Comparison of ENCODE assay signal across 8 mouse cellular contexts in the genomic region with DNA sequence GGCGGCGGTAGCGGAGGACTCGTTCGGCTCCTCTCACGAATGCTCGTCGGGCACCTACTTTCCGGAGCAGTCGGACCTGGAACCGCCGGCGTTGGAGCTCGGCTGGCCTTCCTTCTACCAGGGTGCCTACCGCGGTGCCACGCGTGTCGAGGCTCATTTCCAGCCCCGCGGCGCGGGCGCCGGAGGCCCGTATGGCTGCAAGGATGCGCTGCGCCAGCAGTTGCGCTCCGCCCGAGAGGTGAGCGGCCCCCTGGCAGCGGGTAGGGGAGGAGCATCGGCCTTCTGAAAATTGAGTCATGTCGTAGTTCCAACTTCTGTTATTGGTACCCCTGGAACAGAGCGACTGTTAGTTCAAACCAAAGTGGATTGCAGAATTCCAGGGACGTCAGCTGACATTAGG. TPM values are rescaled to one million over a fixed set of nuclear protein-coding genes. Genes with fewer than 3 reads are reported as not detected.
DNase-seq lines count a peak whose midpoint lies in the region; ATAC-seq and TF ChIP-seq lines count a peak whose summit lies in the region.

No protein-coding gene starts in this region.

- 0 out of 2 replicates have a peak, but pooled peaks have one; percentile 0 for TF ChIP-seq POLR2A in testis, adult 2 months (IDR thresholded peaks at IDR 0.05; ENCODE audit: control insufficient read depth, low read depth, low read length)

- H3K27me3 ChIP-seq in heart, embryonic 12.5 days (replicated peaks) = no peaks in the 10 kb centered on the region
- no peaks in the 10 kb centered on the region for H3K27me3 ChIP-seq in embryonic facial prominence, embryonic 12.5 days
- peaks cover 9% of the 10 kb centered on the region for H3K27me3 ChIP-seq in megakaryocyte, embryonic 14.5 days (replicated peaks)
- no peaks in the 10 kb centered on the region for H3K27me3 ChIP-seq in testis, adult 2 months (ENCODE audit: control insufficient read depth, insufficient read depth, low read length)

- peak overlapping the region; percentile 88 for H3K9ac ChIP-seq in heart, embryonic 12.5 days
- peak overlapping the region; percentile 71 for H3K9ac ChIP-seq in embryonic facial prominence, embryonic 12.5 days

- DNase-seq in heart, postnatal 36 days = no peak
- DNase-seq in ES-CJ7 (ENCODE audit: low read depth, low spot score) = peak; percentile 36
- DNase-seq in induced T-regulatory cell, adult 2 months (ENCODE audit: low read depth) = peak; percentile 78
- no peak for DNase-seq in layer of hippocampus, postnatal 14 days (ENCODE audit: low spot score in 2 of 2)

- peak overlapping the region; percentile 91 for H3K4me2 ChIP-seq in heart, embryonic 12.5 days
- peak overlapping the region; percentile 90 for H3K4me2 ChIP-seq in embryonic facial prominence, embryonic 12.5 days (replicated peaks)

- TF ChIP-seq CTCF in testis, adult 2 months (IDR thresholded peaks at IDR 0.05; ENCODE audit: control insufficient read depth, insufficient read depth, insufficient replicate concordance, low read depth, low read length) = no peak

- 0 out of 2 replicates have a peak, but pooled peaks cover 5% of the 10 kb centered on the region for H3K36me3 ChIP-seq in heart, embryonic 12.5 days
- 0 out of 2 replicates have a peak, but pooled peaks cover 6% of the 10 kb centered on the region for H3K36me3 ChIP-seq in embryonic facial prominence, embryonic 12.5 days
- H3K36me3 ChIP-seq in megakaryocyte, embryonic 14.5 days (replicated peaks; ENCODE audit: low read length) = peaks cover 20% of the 10 kb centered on the region
- no peaks in the 10 kb centered on the region for H3K36me3 ChIP-seq in testis, adult 2 months (ENCODE audit: control insufficient read depth, insufficient read depth, low read length)

- intact Hi-C loops in heart, postnatal 36 days (cut with DNase I) = no loop called here

- peak; percentile 15; the same call in 1 of the 2 replicates for ATAC-seq in heart, embryonic 12.5 days (ENCODE audit: insufficient number of reproducible peaks, low FRiP score)
- peak; percentile 5; the same call in 1 of the 2 replicates for ATAC-seq in embryonic facial prominence, embryonic 12.5 days (ENCODE audit: insufficient number of reproducible peaks, insufficient read depth, low FRiP score, low TSS enrichment)

- H3K4me1 ChIP-seq in heart, embryonic 12.5 days (replicated peaks) = peaks cover 51% of the 10 kb centered on the region
- H3K4me1 ChIP-seq in embryonic facial prominence, embryonic 12.5 days = peaks cover 30% of the 10 kb centered on the region
- peaks cover 48% of the 10 kb centered on the region for H3K4me1 ChIP-seq in megakaryocyte, embryonic 14.5 days
- peaks cover 5% of the 10 kb centered on the region; the same call in 1 of the 2 replicates for H3K4me1 ChIP-seq in testis, adult 2 months (ENCODE audit: control insufficient read depth, insufficient read depth, low read length)

- peak overlapping the region; percentile 85 for H3K4me3 ChIP-seq in heart, embryonic 12.5 days
- H3K4me3 ChIP-seq in embryonic facial prominence, embryonic 12.5 days = peak overlapping the region; percentile 80
- peak overlapping the region; percentile 94 for H3K4me3 ChIP-seq in megakaryocyte, embryonic 14.5 days (replicated peaks)
- peak overlapping the region; percentile 87 for H3K4me3 ChIP-seq in testis, adult 2 months (ENCODE audit: control insufficient read depth, low read depth, low read length)

- peak overlapping the region; percentile 84 for H3K27ac ChIP-seq in heart, embryonic 12.5 days (ENCODE audit: poor library complexity, severe bottlenecking)
- H3K27ac ChIP-seq in embryonic facial prominence, embryonic 12.5 days = peak overlapping the region; percentile 76
- H3K27ac ChIP-seq in testis, adult 2 months (ENCODE audit: control insufficient read depth, insufficient read depth, low read depth, low read length) = peak overlapping the region; percentile 41

- 0% methylated on average over 37 of the region's 37 CpGs for WGBS in heart, embryonic 12.5 days
- under 1% methylated on average over 37 of the region's 37 CpGs for whole genome bisulfite sequencing in embryonic facial prominence, embryonic 12.5 days

- H3K9me3 ChIP-seq in heart, embryonic 12.5 days (replicated peaks) = no peaks in the 10 kb centered on the region
- no peaks in the 10 kb centered on the region for H3K9me3 ChIP-seq in embryonic facial prominence, embryonic 12.5 days
- H3K9me3 ChIP-seq in megakaryocyte, embryonic 14.5 days = no peaks in the 10 kb centered on the region

RNA-seq across cellular contexts. Expression of a gene that starts 0.5 kb away (rescaled TPM):
- 59.7 and 65.2 TPM in 2 replicates for polyA plus RNA-seq in heart, embryonic 12.5 days (2016; fragmentation: Nextera tagmentation; extraction: Ambion mirVana)
- 1 to 10 TPM; 1.0 to 1.5 TPM for total RNA-seq in heart, postnatal 36 days (2021)
- 49.3 and 52.6 TPM in 2 replicates for polyA plus RNA-seq in embryonic facial prominence, embryonic 12.5 days (2016; fragmentation: Nextera tagmentation; extraction: Ambion mirVana)
- 2.7 and 2.8 TPM in 2 replicates for polyA plus RNA-seq in megakaryocyte, embryonic 14.5 days (2012; ENCODE audit: insufficient read depth, low replicate concordance)
- polyA plus RNA-seq in testis, adult 2 months (2012; rRNA removed) = 7.8 and 8.8 TPM in 2 replicates
- total RNA-seq in layer of hippocampus, postnatal 14 days (2021) = 1 to 10 TPM; 2.7 to 3.5 TPM

RNA-seq across cellular contexts. Expression of a gene that starts 26.3 kb away (rescaled TPM):
- polyA plus RNA-seq in heart, embryonic 12.5 days (2016; fragmentation: Nextera tagmentation; extraction: Ambion mirVana) = 14.1 and 14.9 TPM in 2 replicates
- 10 to 100 TPM; 16.9 to 18.4 TPM for total RNA-seq in heart, postnatal 36 days (2021)
- 14.7 and 16.6 TPM in 2 replicates for polyA plus RNA-seq in embryonic facial prominence, embryonic 12.5 days (2016; fragmentation: Nextera tagmentation; extraction: Ambion mirVana)
- 3.9 and 5.3 TPM in 2 replicates for polyA plus RNA-seq in megakaryocyte, embryonic 14.5 days (2012; ENCODE audit: insufficient read depth, low replicate concordance)
- polyA plus RNA-seq in testis, adult 2 months (2012; rRNA removed) = 18.1 and 18.9 TPM in 2 replicates
- 10 to 100 TPM; 16.7 to 17.6 TPM for total RNA-seq in layer of hippocampus, postnatal 14 days (2021)

Comparison
In these comparisons a context has a peak if more than half of its experiments do, and no peak if none do; other contexts are left out.
1. DNase-seq: peak in ES-CJ7 (single experiment) and induced T-regulatory cell, adult 2 months (single experiment); none in heart, postnatal 36 days (0 of 2) and layer of hippocampus, postnatal 14 days (0 of 2).
2. Peak in every context shown above with its lines, with median percentiles within 50 percentile points of each other: H3K27ac ChIP-seq and H3K4me3 ChIP-seq.